Mouse (Mus musculus) spleen, postnatal 14 days (tissue): ENCODE measurements around the gene Kctd14.

ENCODE experiments used
- DNase-seq, 2 experiments: peaks; one replicate each; pipeline ENCODE4 v3.0.0; 2021 to 2022; ENCODE audit warnings: low spot score in 2 of 2

Gene Kctd14

DNA sequence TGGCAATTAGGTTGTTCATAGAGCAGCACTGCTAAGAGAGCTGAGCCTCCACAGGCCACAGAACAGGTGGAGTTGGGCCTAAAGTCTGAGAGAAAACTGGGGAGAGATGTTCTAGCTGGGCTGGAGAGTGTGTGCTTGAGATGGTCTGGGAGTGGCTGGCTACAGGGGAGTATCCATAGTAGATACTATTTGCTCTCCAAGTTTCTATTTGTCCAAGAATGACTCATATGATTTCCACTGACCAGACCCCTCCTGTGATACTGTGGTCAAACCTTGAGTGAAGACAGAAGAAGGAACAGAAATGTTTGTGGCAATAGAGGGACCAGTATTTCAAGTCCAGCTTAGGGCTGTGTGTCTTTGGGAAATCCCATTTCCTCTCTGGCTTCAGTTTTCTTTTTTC is 12.1 kb upstream of the Kctd14 start:
- no peak for DNase-seq

DNA sequence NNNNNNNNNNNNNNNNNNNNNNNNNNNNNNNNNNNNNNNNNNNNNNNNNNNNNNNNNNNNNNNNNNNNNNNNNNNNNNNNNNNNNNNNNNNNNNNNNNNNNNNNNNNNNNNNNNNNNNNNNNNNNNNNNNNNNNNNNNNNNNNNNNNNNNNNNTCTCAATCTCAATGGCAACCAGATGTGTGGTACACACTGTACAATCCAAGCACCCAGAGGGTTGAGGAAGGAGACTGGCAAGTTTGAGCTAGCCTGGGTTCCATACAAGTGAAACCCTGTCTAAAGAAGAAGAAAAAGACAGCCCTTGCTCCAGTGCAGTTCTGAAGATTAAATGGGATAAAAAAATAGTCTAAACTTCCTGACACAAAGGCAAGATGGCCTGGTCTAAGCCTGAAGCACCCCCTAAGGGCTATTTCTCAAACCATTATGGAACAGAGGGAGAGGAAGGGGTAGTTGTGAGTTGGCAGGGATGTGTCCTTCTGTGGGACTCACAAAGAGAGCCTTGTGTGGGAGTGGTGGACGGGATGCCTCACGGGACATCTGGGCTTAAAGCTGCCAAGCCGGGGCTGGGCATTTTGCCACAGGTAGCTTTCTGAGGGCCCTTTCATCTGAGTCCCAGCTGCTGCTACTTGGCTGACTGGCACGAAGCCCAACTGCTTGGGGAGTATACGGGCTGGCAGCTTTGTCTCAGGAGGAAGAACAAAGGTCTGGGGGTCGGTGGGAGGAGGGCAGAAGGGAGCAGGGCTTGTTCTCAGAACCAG is 4.8 kb upstream of the Kctd14 start:
- DNase-seq = no peak

DNA sequence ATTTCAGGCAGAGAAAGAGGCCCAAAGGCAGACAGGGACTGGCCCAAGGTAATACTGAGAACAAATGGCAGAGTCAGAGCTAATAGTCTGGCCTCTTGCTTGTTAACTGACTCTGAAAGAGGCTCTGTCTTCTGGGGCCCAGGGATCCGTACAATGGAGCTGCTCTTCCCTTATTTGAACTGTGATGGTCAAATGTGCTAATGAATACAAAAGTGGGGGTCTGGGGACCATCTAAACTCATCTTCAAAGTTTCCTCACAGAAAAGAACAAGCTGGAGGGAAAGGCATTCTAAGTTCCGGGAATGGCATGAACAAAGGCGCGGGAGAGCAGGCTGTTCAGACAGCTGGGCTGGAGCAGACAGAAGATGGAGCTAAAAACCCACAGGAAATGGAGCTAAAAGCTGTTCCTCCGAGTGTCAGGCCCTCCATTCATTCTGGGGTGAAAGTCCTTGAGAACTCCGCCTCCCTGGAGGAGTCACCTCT is 4.0 kb upstream of the Kctd14 start:
- DNase-seq = no peak

DNA sequence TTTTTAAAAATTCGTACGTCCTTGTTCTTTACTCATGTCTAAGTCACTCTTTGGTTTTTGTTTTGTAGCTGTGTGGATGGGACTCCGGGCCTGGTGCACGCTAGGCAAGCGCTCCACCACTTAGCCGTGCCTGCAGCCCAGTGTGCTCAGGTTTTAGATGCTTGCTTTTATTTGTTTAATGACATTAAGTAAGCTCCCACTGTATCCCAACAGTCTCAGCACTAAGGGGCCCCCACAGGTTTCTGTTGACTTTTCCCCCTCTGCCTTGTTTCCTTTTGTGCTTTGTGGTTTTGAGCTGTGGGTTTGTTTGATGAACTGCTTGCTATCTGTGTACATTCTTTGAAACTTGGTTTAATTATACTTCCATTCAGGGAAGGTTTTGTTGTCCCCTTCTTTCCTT is 1.1 kb downstream of the Kctd14 start:
- DNase-seq = no peak

DNA sequence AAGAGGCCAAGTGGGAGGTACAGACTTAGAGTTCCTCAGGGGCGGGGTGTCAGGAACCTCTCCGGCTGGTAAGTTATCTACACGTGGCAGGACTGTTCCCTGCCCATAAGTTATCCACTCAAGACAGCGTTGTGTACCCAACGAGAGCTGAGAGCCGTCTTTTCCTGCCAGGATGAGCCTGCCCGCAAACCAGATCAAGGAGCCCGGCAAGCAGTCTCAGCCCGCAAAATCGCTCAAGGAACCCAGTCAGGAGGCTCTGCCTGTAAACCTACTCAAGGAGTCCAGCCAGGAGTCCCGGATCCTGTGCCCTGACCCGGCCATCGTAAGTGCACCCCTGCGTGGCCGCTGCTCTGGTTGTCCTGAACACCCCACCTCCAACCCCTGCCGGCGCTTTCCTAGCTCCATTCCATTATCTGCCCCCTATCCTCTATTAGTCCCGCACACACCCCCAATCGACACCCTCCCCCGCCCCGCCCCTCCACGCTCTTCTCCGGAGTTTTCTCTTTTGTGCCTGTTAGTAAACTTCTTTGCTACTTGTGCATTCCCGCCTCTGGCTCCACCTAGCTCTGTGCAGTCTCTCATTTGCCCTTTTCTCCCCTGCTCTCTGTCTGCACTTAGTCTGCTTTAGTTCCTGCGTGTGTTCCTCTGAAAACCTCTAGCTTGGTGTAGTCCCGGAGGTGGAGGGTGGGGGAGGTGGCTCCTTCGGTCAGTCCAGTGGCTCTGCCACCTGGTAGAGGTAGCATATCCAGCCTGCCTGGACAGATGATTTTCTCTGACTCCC is 2.2 kb downstream of the Kctd14 start:
- DNase-seq = peak; percentile 46 to 60

DNA sequence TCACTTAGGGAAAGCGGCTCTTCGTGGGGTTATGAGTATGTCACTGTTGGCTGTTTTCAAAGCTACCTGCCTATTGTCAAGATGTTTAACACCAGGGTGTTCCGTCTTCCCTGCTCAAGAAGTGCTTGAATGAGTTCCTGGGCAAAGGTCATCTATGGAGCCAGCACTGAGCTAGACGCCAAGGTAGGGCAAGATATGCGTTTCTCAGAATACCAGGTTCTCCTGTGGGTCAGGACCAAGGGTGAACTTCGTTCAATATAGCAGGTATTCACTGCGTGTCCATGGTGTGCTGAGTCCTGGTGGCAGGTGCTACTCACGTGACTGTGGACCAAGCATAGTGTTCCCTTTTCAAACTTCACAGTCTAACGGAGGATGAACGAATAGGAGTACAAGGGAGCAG is 3.7 kb downstream of the Kctd14 start:
- DNase-seq = no peak

DNA sequence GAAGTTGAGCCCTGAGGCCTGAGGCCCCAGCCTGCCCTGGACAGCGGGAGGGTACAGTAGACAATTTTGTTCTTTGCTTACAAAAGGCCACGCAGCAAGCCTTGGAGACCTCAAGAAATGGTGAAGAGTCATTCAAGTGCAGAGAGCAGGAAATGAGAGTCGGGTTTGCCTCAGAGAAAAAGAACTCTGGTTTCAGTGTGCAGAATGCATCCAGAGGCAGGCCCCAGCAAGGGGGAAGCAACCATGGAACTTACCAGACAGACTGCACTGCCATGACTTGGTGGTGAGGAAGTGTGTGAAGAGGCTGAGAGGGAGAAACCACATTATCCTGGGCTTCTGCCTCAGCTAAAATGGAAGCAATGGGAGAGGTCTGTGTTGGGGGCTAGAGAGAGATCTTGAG is 4.5 kb downstream of the Kctd14 start:
- no peak for DNase-seq

DNA sequence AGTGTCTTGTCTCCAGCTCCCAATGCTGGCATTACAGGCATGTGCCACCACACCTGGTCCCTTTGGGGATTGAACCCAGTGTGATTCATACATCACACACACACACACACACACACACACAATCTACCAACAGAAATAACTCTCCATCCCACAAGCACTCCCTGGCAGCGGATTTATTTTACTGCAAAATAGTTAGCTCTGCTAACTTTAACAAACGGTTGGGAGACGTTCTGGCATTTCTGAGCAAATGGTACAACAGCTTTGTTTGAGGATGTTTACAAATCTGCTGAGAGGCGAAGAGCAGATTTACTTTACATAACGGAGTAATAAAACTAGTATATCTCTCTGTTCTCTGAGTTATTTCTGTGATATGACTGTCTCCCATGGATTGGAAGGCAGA is 21.9 kb downstream of the Kctd14 start:
- no peak for DNase-seq

DNA sequence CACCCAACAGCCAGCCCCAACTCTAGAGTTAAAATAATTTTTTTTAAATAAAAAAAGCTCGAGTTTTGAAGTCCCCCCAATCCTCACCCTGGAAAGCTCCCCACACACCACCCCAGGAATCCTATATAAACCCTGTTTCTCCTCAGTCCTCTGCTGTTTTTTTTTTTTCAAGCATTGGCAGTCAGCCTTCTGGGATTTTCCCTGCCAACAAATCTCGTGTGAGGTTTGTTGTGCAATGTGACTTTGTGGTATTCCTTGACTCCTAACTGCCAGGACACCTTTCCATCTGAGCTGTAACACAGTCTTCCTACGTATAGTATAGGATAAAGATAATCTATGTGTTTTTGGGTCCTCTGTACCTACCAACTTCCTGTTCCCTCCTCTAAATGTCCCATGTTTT is 28.2 kb downstream of the Kctd14 start:
- no peak for DNase-seq

DNA sequence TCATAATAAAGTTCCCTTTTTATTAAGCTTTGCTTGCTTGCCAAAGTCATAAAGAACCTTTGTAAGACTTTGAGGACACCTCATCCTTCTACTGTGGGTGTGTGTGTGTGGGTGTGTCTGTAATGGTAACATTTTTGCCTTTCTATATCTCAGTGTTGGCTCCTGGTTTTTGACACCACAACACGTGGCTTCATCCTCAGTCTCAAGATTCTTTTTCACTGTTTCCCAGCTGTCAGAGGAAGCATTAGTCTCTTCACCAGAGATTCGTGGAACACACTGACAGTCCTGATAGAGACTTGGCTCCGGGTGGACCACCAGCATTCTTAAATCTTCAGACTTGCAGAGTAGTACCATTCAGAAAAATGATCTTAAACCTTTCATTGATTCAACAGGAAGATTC is 29.2 kb downstream of the Kctd14 start:
- no peak for DNase-seq

DNA sequence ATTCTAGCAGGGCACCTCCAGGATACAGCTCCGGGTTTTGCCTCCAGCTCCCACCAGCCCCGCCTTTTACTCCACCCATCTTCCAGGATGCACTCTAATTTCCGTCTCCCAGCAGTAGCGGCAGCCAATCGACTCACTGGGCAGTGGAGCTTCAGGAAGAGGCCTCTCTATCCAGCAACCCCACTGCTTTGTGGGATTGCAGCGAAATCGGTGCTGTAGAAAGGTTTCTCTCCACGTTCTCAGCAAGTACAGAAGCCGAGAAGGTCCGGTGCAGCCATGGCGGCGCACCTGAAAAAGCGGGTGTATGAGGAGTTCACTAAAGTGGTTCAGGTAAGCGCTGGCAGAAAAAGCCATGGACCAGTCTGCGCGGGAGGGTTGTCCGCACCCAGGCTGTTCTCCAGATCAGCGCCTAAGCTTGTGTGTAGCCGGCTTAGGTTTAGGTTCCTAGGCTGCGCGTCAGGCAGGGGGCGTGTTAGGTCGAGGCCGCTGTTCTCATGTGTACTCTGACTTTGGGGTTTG is 29.8 kb downstream of the Kctd14 start, which contains the start of gene Ints4:
Gene Ints4, plus strand, starts transcription at position 136 of the 519 bp plus-strand sequence.
- DNase-seq = peak; percentile 65 to 71

DNA sequence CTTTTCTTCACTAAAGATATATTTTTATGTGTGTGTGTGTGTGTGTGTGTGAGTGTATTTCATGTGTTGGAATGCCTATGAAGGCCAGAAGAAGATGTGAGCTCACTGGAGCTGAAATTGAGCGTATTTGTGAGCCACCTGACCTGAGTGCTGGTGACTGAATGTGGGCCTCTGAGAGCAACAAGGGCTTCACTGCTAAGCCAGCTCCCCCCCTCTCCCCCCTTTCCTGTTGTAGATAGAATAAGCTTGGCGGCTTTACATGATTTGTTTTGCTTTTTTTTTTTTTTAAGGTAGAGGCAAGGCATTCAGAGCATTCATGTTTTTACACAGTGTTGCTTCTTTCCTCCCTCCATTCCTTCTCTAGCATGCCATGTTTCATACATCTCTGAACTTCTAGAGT is 32.3 kb downstream of the Kctd14 start:
- no peak for DNase-seq

DNA sequence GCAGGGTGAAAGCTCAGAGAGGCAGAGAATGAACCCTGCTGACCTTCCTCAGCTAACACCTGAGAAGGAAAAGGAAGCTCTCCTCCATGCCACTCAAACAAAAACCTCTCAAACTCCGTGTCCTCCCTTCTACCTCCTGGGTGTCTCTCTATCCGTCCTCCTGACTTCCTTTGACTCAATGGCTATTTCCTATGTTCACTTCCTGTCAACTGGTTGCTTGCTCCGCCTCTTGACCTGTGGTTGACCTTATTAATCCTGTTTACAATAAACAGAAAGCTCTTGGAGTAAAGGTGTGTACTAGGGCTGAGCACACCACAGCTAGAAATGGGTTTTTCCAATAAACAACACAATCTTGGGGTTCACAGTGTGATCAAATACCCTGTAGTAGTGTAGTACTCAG is 40.0 kb downstream of the Kctd14 start:
- no peak for DNase-seq

DNA sequence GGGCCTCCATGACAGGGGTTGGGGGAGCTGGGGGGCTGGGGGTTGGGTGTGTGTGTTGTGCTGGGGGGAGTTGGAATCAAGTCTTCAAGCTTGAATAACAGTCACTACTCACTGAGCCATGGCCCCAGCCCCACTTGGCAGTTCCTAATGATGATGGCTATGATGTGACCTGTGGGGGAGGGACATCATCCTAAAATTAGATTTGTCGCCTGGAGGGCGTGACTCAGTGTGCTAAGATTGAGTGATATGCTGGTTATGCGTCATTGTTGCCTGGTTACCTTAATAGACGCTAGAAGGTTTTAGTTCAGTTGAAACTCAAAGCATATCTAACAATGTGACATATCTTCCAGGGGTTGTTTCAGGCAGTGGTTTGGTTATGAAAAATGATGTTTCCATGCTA is 41.3 kb downstream of the Kctd14 start:
- no peak for DNase-seq

DNA sequence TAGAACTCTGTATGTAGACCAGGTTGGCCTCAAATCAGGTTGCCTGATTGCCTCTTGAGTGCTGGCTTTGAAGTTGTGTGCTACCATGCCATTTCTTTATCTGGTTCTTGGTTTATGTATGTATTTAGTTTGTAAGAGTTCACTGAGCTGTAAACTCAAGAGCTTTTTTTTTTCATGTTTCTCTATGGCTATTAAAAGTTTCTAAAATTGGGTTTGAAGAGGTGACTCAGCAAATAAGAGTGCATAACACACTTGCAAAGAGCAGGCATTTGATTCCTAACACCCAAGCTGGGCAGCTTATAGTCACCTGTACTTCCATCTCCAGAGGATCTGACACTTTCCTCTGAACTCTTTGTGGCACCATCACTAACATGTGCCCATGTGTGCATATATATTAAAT is 43.9 kb downstream of the Kctd14 start:
- DNase-seq = no peak

DNA sequence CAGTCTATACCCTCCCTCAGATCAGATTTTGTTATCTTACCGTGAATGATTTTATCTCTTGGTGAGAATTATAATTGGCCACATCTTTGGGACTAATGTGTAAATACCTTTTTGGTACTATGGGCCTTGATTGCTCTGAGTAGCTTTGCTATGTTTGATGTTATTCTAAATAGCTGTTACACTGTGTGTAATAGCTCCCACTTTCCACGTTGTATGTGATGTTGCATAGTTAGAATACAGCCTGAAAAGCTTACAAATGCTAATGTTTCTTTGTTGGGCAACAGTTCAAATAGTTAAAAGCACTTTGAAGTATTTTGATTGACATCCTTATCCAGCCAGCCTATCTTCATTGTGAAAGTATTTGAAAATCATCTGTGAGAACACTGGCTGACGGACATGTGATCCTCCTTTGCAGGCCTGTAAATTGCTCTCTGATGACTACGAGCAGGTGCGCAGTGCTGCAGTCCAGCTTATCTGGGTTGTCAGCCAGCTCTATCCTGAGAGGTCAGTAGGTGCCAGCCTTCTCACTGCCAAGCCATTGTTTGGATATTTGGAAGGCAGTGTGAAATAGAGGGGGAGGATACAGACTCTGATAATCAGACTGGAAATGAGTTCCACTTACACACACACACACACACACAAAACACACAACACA is 49.6 kb downstream of the Kctd14 start:
- no peak for DNase-seq
